Comparison of ENCODE assay signal across 8 mouse cellular contexts in genomic region chr1:157079384-157080025, GRCm38 (mm10). TPM values are rescaled to one million over a fixed set of nuclear protein-coding genes. Genes with fewer than 3 reads are reported as not detected.
DNase-seq lines count a peak whose midpoint lies in the region; ATAC-seq and TF ChIP-seq lines count a peak whose summit lies in the region.

No protein-coding gene starts in this region.

- no peaks in the 10 kb centered on the region for H3K27me3 ChIP-seq in heart, embryonic 10.5 days (ENCODE audit: insufficient read depth, poor library complexity, severe bottlenecking)
- no peaks in the 10 kb centered on the region for H3K27me3 ChIP-seq in forebrain, postnatal 0 days (ENCODE audit: insufficient read depth, low read length)
- no peaks in the 10 kb centered on the region for H3K27me3 ChIP-seq in limb, embryonic 14.5 days (ENCODE audit: control insufficient read depth, insufficient read depth, low read length)

- peaks cover 39% of the 10 kb centered on the region for H3K4me1 ChIP-seq in heart, embryonic 10.5 days
- H3K4me1 ChIP-seq in forebrain, postnatal 0 days (ENCODE audit: insufficient read depth): no peaks in the 10 kb centered on the region
- H3K4me1 ChIP-seq in limb, embryonic 14.5 days (ENCODE audit: control insufficient read depth, insufficient read depth, low read length): 0 out of 2 replicates have a peak, but pooled peaks cover 3% of the 10 kb centered on the region

- 0 out of 2 replicates have a peak overlapping the region, but pooled peaks have one; percentile 30 for H3K27ac ChIP-seq in heart, embryonic 10.5 days
- no peak overlapping the region for H3K27ac ChIP-seq in forebrain, postnatal 0 days (ENCODE audit: low read depth, low read length)
- no peak overlapping the region for H3K27ac ChIP-seq in limb, embryonic 14.5 days (replicated peaks; ENCODE audit: low read depth, low read length)

- H3K9ac ChIP-seq in forebrain, postnatal 0 days: no peak overlapping the region
- H3K9ac ChIP-seq in limb, embryonic 14.5 days (ENCODE audit: low read depth, low read length, severe bottlenecking): no peak overlapping the region

- H3K9me3 ChIP-seq in heart, embryonic 10.5 days: no peaks in the 10 kb centered on the region
- no peaks in the 10 kb centered on the region for H3K9me3 ChIP-seq in forebrain, postnatal 0 days (ENCODE audit: low read length)
- H3K9me3 ChIP-seq in limb, embryonic 14.5 days (ENCODE audit: control insufficient read depth, low read length): no peaks in the 10 kb centered on the region

- DNase-seq in heart, embryonic 10.5 days (ENCODE audit: low spot score): no peak
- no peak for DNase-seq in heart, adult 9 months (ENCODE audit: low spot score in 2 of 2)
- DNase-seq in A20 (ENCODE audit: low read depth, low spot score): peak; percentile 69
- peak; percentile 64 for DNase-seq in adrenal gland, adult 2 months
- DNase-seq in forebrain, postnatal 0 days: peak; percentile 62
- DNase-seq in limb, embryonic 14.5 days (ENCODE audit: low spot score): peak; percentile 33
- peak; percentile 59 for DNase-seq in ovary, postnatal 36 days (ENCODE audit: low spot score)
- DNase-seq in frontal cortex, postnatal 14 days (ENCODE audit: low spot score in 2 of 2): no peak

- 47% methylated on average over 11 of the region's 11 CpGs for WGBS in heart, embryonic 10.5 days
- WGBS in forebrain, postnatal 0 days: 32% methylated on average over 11 of the region's 11 CpGs
- WGBS in limb, embryonic 14.5 days: 54% methylated on average over 11 of the region's 11 CpGs

- H3K4me2 ChIP-seq in forebrain, postnatal 0 days (ENCODE audit: low read depth): no peak overlapping the region
- H3K4me2 ChIP-seq in limb, embryonic 14.5 days (replicated peaks; ENCODE audit: low read depth, low read length, severe bottlenecking): no peak overlapping the region

- H3K4me3 ChIP-seq in heart, embryonic 10.5 days: no peak overlapping the region
- H3K4me3 ChIP-seq in forebrain, postnatal 0 days (ENCODE audit: low read depth, low read length): no peak overlapping the region
- no peak overlapping the region for H3K4me3 ChIP-seq in limb, embryonic 14.5 days (replicated peaks; ENCODE audit: low read length)

- no peaks in the 10 kb centered on the region for H3K36me3 ChIP-seq in heart, embryonic 10.5 days
- no peaks in the 10 kb centered on the region for H3K36me3 ChIP-seq in forebrain, postnatal 0 days (ENCODE audit: insufficient read depth)
- no peaks in the 10 kb centered on the region for H3K36me3 ChIP-seq in limb, embryonic 14.5 days (ENCODE audit: control insufficient read depth, insufficient read depth, low read length)

- no peak for TF ChIP-seq POLR2A in limb, embryonic 14.5 days (IDR thresholded peaks at IDR 0.05; ENCODE audit: borderline replicate concordance, extremely low read depth, insufficient read depth, insufficient read length)

- peak; percentile 57; the same call in 1 of the 2 replicates for ATAC-seq in forebrain, postnatal 0 days
- ATAC-seq in limb, embryonic 14.5 days (ENCODE audit: low FRiP score, low read depth): no peak

- peak; percentile 79 for TF ChIP-seq CTCF in forebrain, postnatal 0 days (IDR thresholded peaks at IDR 0.05; ENCODE audit: low read depth)

RNA-seq across cellular contexts. Expression of gene Tex35, which starts 29.0 kb away (rescaled TPM):
- not detected in 2 replicates for polyA plus RNA-seq in heart, embryonic 10.5 days (2016; fragmentation: Nextera tagmentation; extraction: Ambion mirVana)
- total RNA-seq in adrenal gland, adult 2 months (2021): not detected
- polyA plus RNA-seq in adrenal gland, adult 2 months (2012; rRNA removed): not detected in 2 replicates
- not detected in 2 replicates for total RNA-seq in forebrain, postnatal 0 days (2014; rRNA removed)
- polyA plus RNA-seq in forebrain, postnatal 0 days (2015; fragmentation: Nextera tagmentation; extraction: Ambion mirVana): 0.21 TPM in 1 of 2 replicates, not detected in the other
- polyA plus RNA-seq in limb, embryonic 14.5 days (2012; rRNA removed): not detected in 2 replicates
- not detected in 2 replicates for polyA plus RNA-seq in limb, embryonic 14.5 days (2014; fragmentation: Nextera tagmentation; extraction: Ambion mirVana)

Comparison
In these comparisons a context has a peak if more than half of its experiments do, and no peak if none do; other contexts are left out.
1. DNase-seq: peak in A20 (single experiment), adrenal gland, adult 2 months (single experiment), forebrain, postnatal 0 days (single experiment), limb, embryonic 14.5 days (single experiment) and ovary, postnatal 36 days (single experiment); none in heart, embryonic 10.5 days (single experiment), heart, adult 9 months (0 of 2) and frontal cortex, postnatal 14 days (0 of 2).